Comparison of ENCODE assay signal across 9 mouse cellular contexts in the genomic region with DNA sequence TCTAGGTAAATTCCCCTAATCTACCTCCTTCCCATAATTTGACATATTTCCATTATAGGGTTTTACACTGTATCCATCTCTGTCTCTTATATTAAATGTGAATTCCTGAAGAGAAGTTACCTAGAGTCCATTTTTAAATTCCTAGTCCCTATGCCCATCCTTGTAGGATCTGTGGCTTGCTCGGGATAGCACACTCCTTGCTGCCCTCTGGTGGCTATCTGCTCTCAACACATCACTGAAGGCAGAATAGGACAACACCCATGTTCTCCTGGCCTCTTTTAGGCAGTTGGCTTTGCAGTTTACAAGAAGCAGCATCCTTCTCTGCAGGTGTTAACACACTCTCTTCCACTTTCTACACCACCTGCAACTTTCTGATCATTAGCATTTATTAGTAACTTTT. TPM values are rescaled to one million over a fixed set of nuclear protein-coding genes. Genes with fewer than 3 reads are reported as not detected.
DNase-seq lines count a peak whose midpoint lies in the region; ATAC-seq lines count a peak whose summit lies in the region.
"Had no signal": no experiment of that assay in that cellular context is flagged by ENCODE, and none has a peak within 500 bp of the region (broad histone marks: within the 10 kb centered on the region; RNA-seq: fewer than 3 reads in every experiment).

No protein-coding gene starts in this region.

- 0% methylated on average over 1 of the region's 1 CpGs for WGBS in heart, embryonic 11.5 days (ENCODE audit: insufficient replicate concordance)

- peaks cover 5% of the 10 kb centered on the region for H3K4me1 ChIP-seq in heart, embryonic 11.5 days (ENCODE audit: control insufficient read depth, insufficient read depth, low read length)

- H3K4me2 ChIP-seq in heart, embryonic 11.5 days: no peak overlapping the region
- H3K4me2 ChIP-seq: limb, embryonic 12.5 days had no signal

- no peaks in the 10 kb centered on the region for H3K27me3 ChIP-seq in heart, embryonic 11.5 days (ENCODE audit: control insufficient read depth, insufficient read depth, low read length)
- H3K27me3 ChIP-seq: limb, embryonic 12.5 days had no signal

- H3K9ac ChIP-seq in heart, embryonic 11.5 days (ENCODE audit: low read depth, low read length): no peak overlapping the region
- H3K9ac ChIP-seq: limb, embryonic 12.5 days had no signal

- no peaks in the 10 kb centered on the region for H3K36me3 ChIP-seq in heart, embryonic 11.5 days (ENCODE audit: control insufficient read depth, insufficient read depth, low read length)
- H3K36me3 ChIP-seq: limb, embryonic 12.5 days had no signal

- ATAC-seq in heart, embryonic 11.5 days (replicated peaks; ENCODE audit: insufficient number of reproducible peaks, low FRiP score, low TSS enrichment): no peak

- H3K27ac ChIP-seq in heart, embryonic 11.5 days (ENCODE audit: low read depth, low read length): no peak overlapping the region
- H3K27ac ChIP-seq: limb, embryonic 12.5 days had no signal

- no peak overlapping the region for H3K4me3 ChIP-seq in heart, embryonic 11.5 days (ENCODE audit: low read depth, low read length)
- H3K4me3 ChIP-seq: limb, embryonic 12.5 days had no signal

- no peaks in the 10 kb centered on the region for H3K9me3 ChIP-seq in heart, embryonic 11.5 days (replicated peaks; ENCODE audit: control insufficient read depth, low read length)
- H3K9me3 ChIP-seq: limb, embryonic 12.5 days had no signal

- peak; percentile 32 for DNase-seq in heart, adult 8-10 months (ENCODE audit: low spot score)
- DNase-seq in urinary bladder, postnatal 25 days (ENCODE audit: low spot score): peak; percentile 32
- DNase-seq in urinary bladder, postnatal 10 days (ENCODE audit: low spot score): no peak
- peak; percentile 68 to 81 for DNase-seq in cerebellum, postnatal 25 days
- peak; percentile 69 for DNase-seq in heart, postnatal 4 days
- peak; percentile 64 for DNase-seq in lung, postnatal 14 days
- no peak for DNase-seq in spleen, adult 18-20 months

RNA-seq across cellular contexts. Expression of gene Snx19, which starts 4.0 kb away (rescaled TPM):
- 10 to 100 TPM; 25.0 to 30.9 (median 27.3) TPM for total RNA-seq in heart, adult 8-10 months (2022)
- 15.0 and 19.0 TPM in 2 replicates for polyA plus RNA-seq in heart, embryonic 11.5 days (2014; fragmentation: Nextera tagmentation; extraction: Ambion mirVana)
- total RNA-seq in heart, postnatal 4 days (2021): 10 to 100 TPM; 27.4 to 29.7 TPM

Comparison
In these comparisons a context has a peak if more than half of its experiments do, and no peak if none do; other contexts are left out.
1. DNase-seq: peak in heart, adult 8-10 months (single experiment), urinary bladder, postnatal 25 days (single experiment), cerebellum, postnatal 25 days (2 of 2), heart, postnatal 4 days (single experiment) and lung, postnatal 14 days (single experiment); none in urinary bladder, postnatal 10 days (single experiment) and spleen, adult 18-20 months (0 of 2).